Comparison of ENCODE assay signal across 8 mouse cellular contexts in genomic region chr19:45073871-45074542, GRCm38 (mm10). TPM values are rescaled to one million over a fixed set of nuclear protein-coding genes. Genes with fewer than 3 reads are reported as not detected.
A peak's percentile ranks its signal among the peaks of the same experiment; 100 is the strongest.
DNase-seq lines count a peak whose midpoint lies in the region; ATAC-seq and TF ChIP-seq lines count a peak whose summit lies in the region.

No protein-coding gene starts in this region.

- H3K9me3 ChIP-seq in ES-E14 (ENCODE audit: control insufficient read depth, insufficient read depth, low read depth, low read length), result no peaks in the 10 kb centered on the region
- peaks cover 16% of the 10 kb centered on the region; the same call in 1 of the 2 replicates for H3K9me3 ChIP-seq in erythroblast, embryonic 14.5 days (ENCODE audit: control insufficient read depth, low read length)

- intact Hi-C loops in left cerebral cortex, postnatal 10 days (cut with DNase I), result no loop called here

- peaks cover 41% of the 10 kb centered on the region for H3K27me3 ChIP-seq in erythroblast, embryonic 14.5 days (ENCODE audit: control insufficient read depth)

- peak overlapping the region; percentile 91 for H3K9ac ChIP-seq in ES-E14 (ENCODE audit: insufficient read depth, low read depth, low read length, poor library complexity, severe bottlenecking)

- H3K36me3 ChIP-seq in ES-E14 (ENCODE audit: control insufficient read depth, insufficient read depth, low read length, poor library complexity, severe bottlenecking), result no peaks in the 10 kb centered on the region
- no peaks in the 10 kb centered on the region for H3K36me3 ChIP-seq in erythroblast, embryonic 14.5 days (ENCODE audit: control insufficient read depth)

- no peak for TF ChIP-seq POLR2A in brain, embryonic 14.5 days (IDR thresholded peaks at IDR 0.05; ENCODE audit: borderline replicate concordance, extremely low read depth, insufficient read depth, insufficient read length, poor library complexity, severe bottlenecking)

- peaks cover 0 to 2% of the 10 kb centered on the region in 2 experiments; a peak in 1 of 4 replicates for H3K4me1 ChIP-seq in ES-E14 (ENCODE audit: control insufficient read depth in 2 of 2, insufficient read depth in 2 of 2, low read length in 2 of 2, poor library complexity in 1 of 2)
- H3K4me1 ChIP-seq in erythroblast, embryonic 14.5 days (ENCODE audit: control insufficient read depth), result peaks cover 38% of the 10 kb centered on the region

- H3K4me3 ChIP-seq in ES-E14 (ENCODE audit: insufficient read depth in 1 of 2, low read depth in 1 of 2, low read length in 2 of 2, poor library complexity in 1 of 2, severe bottlenecking in 1 of 2), result peak overlapping the region; percentile 63 to 78
- peak overlapping the region; percentile 65 for H3K4me3 ChIP-seq in erythroblast, embryonic 14.5 days (replicated peaks)

- no peak overlapping the region for H3K27ac ChIP-seq in ES-E14 (ENCODE audit: insufficient read depth, low read depth, low read length, poor library complexity, severe bottlenecking)

- in situ Hi-C loops in ES-E14 (cut with MboI; ENCODE audit: low sequenced_read_pairs in 2 of 2, unreplicated experiment in 2 of 2), result no loop called here

- peak; percentile 95 for TF ChIP-seq CTCF in brain, embryonic 14.5 days (IDR thresholded peaks at IDR 0.05; ENCODE audit: borderline replicate concordance, extremely low read depth, insufficient read depth, insufficient read length)

- peak; percentile 43 for ATAC-seq in megakaryocyte, adult 5-6 weeks (ENCODE audit: poor library complexity, severe bottlenecking)

- peak; percentile 74 for DNase-seq in ES-E14 (ENCODE audit: low read depth, low spot score)
- peak; percentile 94 for DNase-seq in brain, embryonic 14.5 days (ENCODE audit: low read depth)
- DNase-seq in heart, postnatal 4 days, result peak; percentile 93
- peak; percentile 72 to 92 for DNase-seq in left cerebral cortex, postnatal 10 days (ENCODE audit: extremely low spot score in 1 of 2, low spot score in 2 of 2)
- DNase-seq in right cerebral cortex, adult 18-20 months, result peak; percentile 68
- peak; percentile 70 for DNase-seq in urinary bladder, adult 2 months (ENCODE audit: low spot score)

TF ChIP-seq in ES-E14, 5 proteins besides CTCF, POLR2A, EP300 and RAD21:
- TF ChIP-seq ZNF384 (IDR thresholded peaks at IDR 0.05; ENCODE audit: low read depth, low read length) (no peak), MAFK (IDR thresholded peaks at IDR 0.05; ENCODE audit: insufficient read depth, low read depth, low read length) (0 out of 2 replicates have a peak, but pooled peaks have one; percentile 39)

RNA-seq across cellular contexts. Expression of gene Kazald1, which starts 1.0 kb away (rescaled TPM):
- 0.63 and 1.2 TPM in 2 replicates for total RNA-seq in ES-E14 (2012; rRNA removed)
- polyA plus RNA-seq in brain, embryonic 14.5 days (2012; rRNA removed), result 1.5 and 3.0 TPM in 2 replicates
- polyA plus RNA-seq in erythroblast, embryonic 14.5 days (2012), result not detected in 2 replicates
- 1 to 10 TPM; 5.1 to 6.2 TPM for total RNA-seq in heart, postnatal 4 days (2021)
- 1 to 10 TPM; 1.6 to 2.0 TPM for total RNA-seq in left cerebral cortex, postnatal 10 days (2021)
- 0.23 TPM in 1 of 2 replicates, not detected in the other for total RNA-seq in megakaryocyte, adult 5-6 weeks (2015)
- total RNA-seq in megakaryocyte, adult 5-6 weeks (2017), result 0.41 TPM in 1 of 2 replicates, not detected in the other
- 24.9 and 25.1 TPM in 2 replicates for polyA plus RNA-seq in urinary bladder, adult 2 months (2012; rRNA removed)

RNA-seq across cellular contexts. Expression of gene Sfxn3, which starts 26.7 kb away (rescaled TPM):
- total RNA-seq in ES-E14 (2012; rRNA removed), result 4.0 and 7.1 TPM in 2 replicates
- polyA plus RNA-seq in brain, embryonic 14.5 days (2012; rRNA removed), result 83.3 and 93.1 TPM in 2 replicates
- polyA plus RNA-seq in erythroblast, embryonic 14.5 days (2012), result 0.08 and 0.11 TPM in 2 replicates
- total RNA-seq in heart, postnatal 4 days (2021), result 10 to 100 TPM; 26.3 to 27.2 TPM
- 100 to 1,000 TPM; 116 to 122 TPM for total RNA-seq in left cerebral cortex, postnatal 10 days (2021)
- 36.9 and 40.7 TPM in 2 replicates for total RNA-seq in megakaryocyte, adult 5-6 weeks (2015)
- 9.4 and 10.0 TPM in 2 replicates for total RNA-seq in megakaryocyte, adult 5-6 weeks (2017)
- polyA plus RNA-seq in urinary bladder, adult 2 months (2012; rRNA removed), result 46.3 and 51.2 TPM in 2 replicates

RNA-seq across cellular contexts. Expression of gene Pdzd7, which starts 28.5 kb away (rescaled TPM):
- total RNA-seq in ES-E14 (2012; rRNA removed), result 0.45 and 1.5 TPM in 2 replicates
- 8.8 and 9.8 TPM in 2 replicates for polyA plus RNA-seq in brain, embryonic 14.5 days (2012; rRNA removed)
- polyA plus RNA-seq in erythroblast, embryonic 14.5 days (2012), result not detected in 2 replicates
- not detected for total RNA-seq in heart, postnatal 4 days (2021)
- total RNA-seq in left cerebral cortex, postnatal 10 days (2021), result 1 to 10 TPM; 4.1 to 4.7 TPM
- not detected in 2 replicates for total RNA-seq in megakaryocyte, adult 5-6 weeks (2015)
- not detected in 2 replicates for total RNA-seq in megakaryocyte, adult 5-6 weeks (2017)
- 0.99 and 1.1 TPM in 2 replicates for polyA plus RNA-seq in urinary bladder, adult 2 months (2012; rRNA removed)

RNA-seq across cellular contexts. Expression of gene Lzts2, which starts 59.8 kb away (rescaled TPM):
- 30.6 and 31.9 TPM in 2 replicates for total RNA-seq in ES-E14 (2012; rRNA removed)
- polyA plus RNA-seq in brain, embryonic 14.5 days (2012; rRNA removed), result 39.9 and 40.6 TPM in 2 replicates
- polyA plus RNA-seq in erythroblast, embryonic 14.5 days (2012), result 0.29 and 0.33 TPM in 2 replicates
- total RNA-seq in heart, postnatal 4 days (2021), result 10 to 100 TPM; 52.6 to 68.0 TPM
- 10 to 100 TPM; 24.5 to 25.6 TPM for total RNA-seq in left cerebral cortex, postnatal 10 days (2021)
- 0.32 and 0.36 TPM in 2 replicates for total RNA-seq in megakaryocyte, adult 5-6 weeks (2015)
- 0.37 and 0.51 TPM in 2 replicates for total RNA-seq in megakaryocyte, adult 5-6 weeks (2017)
- polyA plus RNA-seq in urinary bladder, adult 2 months (2012; rRNA removed), result 54.3 and 71.9 TPM in 2 replicates
